Mouse (Mus musculus) stomach, embryonic 16.5 days (tissue): Measurements from ENCODE around the gene Pole3. TPM values are rescaled to one million over a fixed set of nuclear protein-coding genes. Genes with fewer than 3 reads are reported as not detected.

Experiments used
- ATAC-seq: fragments of 200-750 bp; cut with Nextera tagmentation; 2 replicates; pipeline ENCODE4 v1.8.0; 2017; ENCODE audit warnings: moderate number of reproducible peaks, moderate TSS enrichment; ENCODE audit not compliant: insufficient read depth, low FRiP score
- H3K27ac ChIP-seq: fragments of 300-500 bp; sonication (generic); 2 replicates; pipeline ENCODE4 v1.5.1; 2014; ENCODE audit warnings: low read length
- H3K27me3 ChIP-seq: fragments of 300-500 bp; sonication (generic); 2 replicates; pipeline ENCODE4 v1.6.1; 2014; ENCODE audit warnings: low read length, control low read depth, mixed read lengths; ENCODE audit not compliant: control insufficient read depth, insufficient read depth
- H3K36me3 ChIP-seq: fragments of 300-500 bp; sonication (generic); 2 replicates; pipeline ENCODE4 v1.6.1; 2014; ENCODE audit warnings: low read length; ENCODE audit not compliant: control insufficient read depth, insufficient read depth
- H3K4me1 ChIP-seq: fragments of 300-500 bp; sonication (generic); 2 replicates; pipeline ENCODE4 v1.6.1; 2014; ENCODE audit warnings: low read length, control low read depth, mixed read lengths; ENCODE audit not compliant: control insufficient read depth, insufficient read depth
- H3K4me2 ChIP-seq: fragments of 300-500 bp; sonication (generic); 2 replicates; pipeline ENCODE4 v1.6.1; 2014; ENCODE audit warnings: low read depth, low read length, mixed read lengths
- H3K4me3 ChIP-seq: fragments of 300-500 bp; sonication (generic); replicated peaks from 2 replicates; pipeline ENCODE4 v1.5.1; 2014; ENCODE audit warnings: mild to moderate bottlenecking, low read length
- H3K9ac ChIP-seq: fragments of 300-500 bp; sonication (generic); 2 replicates; pipeline ENCODE4 v1.6.1; 2014; ENCODE audit warnings: low read length
- H3K9me3 ChIP-seq: fragments of 300-500 bp; sonication (generic); replicated peaks from 2 replicates; pipeline ENCODE4 v1.6.1; 2016; ENCODE audit warnings: low read length, control low read depth; ENCODE audit not compliant: control insufficient read depth
- WGBS: fragments of 180-500 bp; shearing (Covaris S2); extraction: QIAGEN DNeasy Blood & Tissue Kit; methylation state at CpG from one replicate; pipeline ENCODE4 v1.1.7; 2014; 5-methylcytosine and 5-hydroxymethylcytosine counted together
- polyA plus RNA-seq: library from polyadenylated mRNA; unstranded; fragments of >200 nt; fragmentation: Nextera tagmentation; extraction: Ambion mirVana; gene quantifications from 2 replicates; pipeline ENCODE4 v1.2.1, GENCODE M21; 2015

The Pole3 gene
- polyA plus RNA-seq, 1 experiment from 2014 or later, result 76.0 TPM

- ATAC-seq, result no peak
- Histone ChIP-seq H3K4me2 (no peak within 1 kb of the TSS), H3K9ac (no peak within 1 kb of the TSS), H3K27ac (no peak within 1 kb of the TSS), H3K4me3 (no peak within 1 kb of the TSS), H3K36me3 (no peaks in the 10 kb centered on the region), H3K4me1 (no peaks in the 10 kb centered on the region), H3K9me3 (no peaks in the 10 kb centered on the region), H3K27me3 (no peaks in the 10 kb centered on the region)
- 49% methylated on average over 6 of the region's 6 CpGs for WGBS
Measured at GRCm38 (mm10) chr4:62559797-62560329, 35.0 kb upstream of the Pole3 start, which contains the start of gene Rgs3. TSS of gene Rgs3 (plus strand) at chr4:62559847.

DNA sequence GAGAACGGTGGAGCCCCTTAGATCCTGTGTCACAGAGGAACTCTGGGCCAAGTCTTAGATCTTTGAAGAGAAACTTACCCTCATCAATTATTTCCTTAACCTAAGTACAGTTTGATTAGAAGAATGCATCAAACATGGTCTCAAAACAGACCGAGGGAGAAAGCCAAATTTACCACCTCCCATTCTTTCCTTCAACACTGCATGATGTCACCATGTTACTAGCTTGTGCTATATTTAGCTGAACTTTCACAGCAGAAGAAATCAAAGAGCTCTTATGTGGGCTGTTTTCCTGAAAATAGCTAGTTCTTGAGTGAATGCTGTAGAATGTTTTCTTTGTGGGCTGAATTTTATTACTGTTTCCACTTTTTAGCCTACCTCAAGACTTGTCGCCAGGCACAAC lies 32.6 kb upstream of the Pole3 start:
- no peak for ATAC-seq
- H3K27me3 ChIP-seq, result no peaks in the 10 kb centered on the region
- WGBS, result 49% methylated on average over 3 of the region's 3 CpGs
- H3K4me1 ChIP-seq, result no peaks in the 10 kb centered on the region
- H3K27ac ChIP-seq, result no peak overlapping the region
- H3K36me3 ChIP-seq, result no peaks in the 10 kb centered on the region
- no peak overlapping the region for H3K4me3 ChIP-seq
- H3K9ac ChIP-seq, result no peak overlapping the region
- no peak overlapping the region for H3K4me2 ChIP-seq
- no peaks in the 10 kb centered on the region for H3K9me3 ChIP-seq

- H3K36me3 ChIP-seq, result no peaks in the 10 kb centered on the region
- WGBS, result 71% methylated on average over 7 of the region's 7 CpGs
- H3K9me3 ChIP-seq, result no peaks in the 10 kb centered on the region
- H3K27me3 ChIP-seq, result no peaks in the 10 kb centered on the region
- H3K9ac ChIP-seq, result no peak overlapping the region
- no peaks in the 10 kb centered on the region for H3K4me1 ChIP-seq
- no peak overlapping the region for H3K4me2 ChIP-seq
- no peak overlapping the region for H3K27ac ChIP-seq
- ATAC-seq, result no peak
- no peak overlapping the region for H3K4me3 ChIP-seq
Measured at GRCm38 (mm10) chr4:62551966-62552365, 27.1 kb upstream of the Pole3 start.

DNA sequence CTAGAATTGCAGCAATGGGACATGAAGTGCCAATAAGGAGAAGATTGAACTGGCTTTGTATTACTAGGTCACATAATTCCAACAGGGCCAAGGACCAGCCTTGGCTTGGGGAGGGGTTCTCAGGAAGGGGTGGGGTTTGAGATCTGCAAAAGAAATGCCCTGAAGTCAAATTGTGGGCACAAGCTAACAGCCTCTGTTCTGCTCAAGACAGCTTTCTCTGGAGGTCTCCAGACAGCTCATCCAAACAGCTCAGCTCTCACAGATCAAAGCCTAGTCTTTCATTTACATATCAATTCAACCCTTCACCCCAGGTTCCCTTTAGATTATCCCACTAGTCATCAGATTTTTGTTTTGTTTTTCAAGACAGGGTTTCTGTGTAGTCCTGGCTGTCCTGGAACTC lies 19.9 kb upstream of the Pole3 start:
- Histone ChIP-seq H3K4me2 (no peak overlapping the region), H3K27me3 (no peaks in the 10 kb centered on the region), H3K27ac (no peak overlapping the region), H3K9me3 (no peaks in the 10 kb centered on the region; the same call in 1 of the 2 replicates), H3K36me3 (no peaks in the 10 kb centered on the region; the same call in 1 of the 2 replicates), H3K4me1 (no peaks in the 10 kb centered on the region), H3K4me3 (no peak overlapping the region), H3K9ac (no peak overlapping the region)
- no peak for ATAC-seq

- H3K4me3 ChIP-seq, result no peak overlapping the region
- no peak overlapping the region for H3K9ac ChIP-seq
- no peak overlapping the region for H3K27ac ChIP-seq
- no peaks in the 10 kb centered on the region for H3K27me3 ChIP-seq
- H3K4me1 ChIP-seq, result no peaks in the 10 kb centered on the region
- 84% methylated on average over 6 of the region's 6 CpGs for WGBS
- ATAC-seq, result no peak
- no peaks in the 10 kb centered on the region; the same call in 1 of the 2 replicates for H3K9me3 ChIP-seq
- no peaks in the 10 kb centered on the region; the same call in 1 of the 2 replicates for H3K36me3 ChIP-seq
- no peak overlapping the region for H3K4me2 ChIP-seq
Measured at GRCm38 (mm10) chr4:62543782-62544181, 18.9 kb upstream of the Pole3 start.

GRCm38 (mm10) chr4:62541802-62542201 lies 16.9 kb upstream of the Pole3 start:
- Histone ChIP-seq H3K36me3 (no peaks in the 10 kb centered on the region; the same call in 1 of the 2 replicates), H3K4me1 (no peaks in the 10 kb centered on the region), H3K27ac (no peak overlapping the region), H3K4me3 (no peak overlapping the region), H3K4me2 (no peak overlapping the region), H3K27me3 (no peaks in the 10 kb centered on the region), H3K9me3 (no peaks in the 10 kb centered on the region; the same call in 1 of the 2 replicates), H3K9ac (no peak overlapping the region)
- no peak for ATAC-seq
- 79% methylated on average over 3 of the region's 3 CpGs for WGBS

DNA sequence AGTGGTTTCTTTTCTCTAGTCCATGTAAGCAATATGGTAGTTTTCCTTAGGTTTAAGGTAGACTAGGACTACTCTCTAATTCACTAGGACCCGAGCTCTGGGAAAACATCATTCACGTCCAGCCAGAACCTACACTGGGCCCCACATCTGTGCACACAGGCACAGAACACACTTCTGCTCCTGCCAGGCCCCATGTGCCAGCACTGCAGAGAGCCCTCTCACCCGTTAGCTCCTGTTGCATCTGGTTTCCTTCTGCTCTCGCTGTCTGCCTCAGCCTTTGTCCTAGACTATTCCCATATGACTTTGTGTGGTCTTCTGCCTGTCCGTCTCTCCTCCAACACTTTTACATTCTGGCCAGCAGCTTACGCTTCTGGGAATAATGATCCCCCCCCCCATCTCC lies 8.9 kb upstream of the Pole3 start:
- ATAC-seq, result no peak
- Histone ChIP-seq H3K9me3 (no peaks in the 10 kb centered on the region), H3K27me3 (no peaks in the 10 kb centered on the region), H3K4me2 (no peak overlapping the region), H3K4me1 (peaks cover 4% of the 10 kb centered on the region; the same call in 1 of the 2 replicates), H3K36me3 (no peaks in the 10 kb centered on the region), H3K27ac (no peak overlapping the region), H3K9ac (no peak overlapping the region), H3K4me3 (no peak overlapping the region)
- 66% methylated on average over 6 of the region's 6 CpGs for WGBS

- 79% methylated on average over 4 of the region's 4 CpGs for WGBS
Measured at GRCm38 (mm10) chr4:62527655-62528054, 2.8 kb upstream of the Pole3 start.

DNA sequence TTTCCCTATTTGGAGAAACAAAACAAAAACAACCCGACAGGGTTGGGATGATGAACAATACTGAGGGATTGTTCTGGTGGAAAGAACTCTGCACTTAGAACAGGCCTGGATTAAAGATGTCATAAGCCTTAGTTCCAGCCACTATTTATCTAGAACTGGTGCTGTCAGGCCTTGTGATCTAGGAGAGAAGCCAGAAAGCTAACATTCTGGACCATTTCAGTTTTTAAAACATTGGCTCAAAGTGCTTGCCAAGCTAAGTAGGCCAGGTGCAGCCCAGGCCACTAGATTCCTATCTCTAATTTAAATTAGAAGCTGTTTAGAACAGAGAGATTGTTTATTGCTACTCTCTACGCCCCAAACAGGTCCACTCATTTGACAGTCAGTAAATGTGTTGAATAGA lies 1.4 kb upstream of the Pole3 start:
- peaks cover 11% of the 10 kb centered on the region for H3K4me1 ChIP-seq
- WGBS, result 65% methylated on average over 2 of the region's 2 CpGs
- no peak for ATAC-seq

More at GRCm38 (mm10) chr4:62527655-62528054, 2.8 kb upstream of the Pole3 start:
- no peak for ATAC-seq
- Histone ChIP-seq H3K36me3 (no peaks in the 10 kb centered on the region), H3K4me1 (peaks cover 11% of the 10 kb centered on the region), H3K4me3 (no peak overlapping the region), H3K9me3 (no peaks in the 10 kb centered on the region), H3K27ac (no peak overlapping the region), H3K4me2 (no peak overlapping the region), H3K9ac (no peak overlapping the region), H3K27me3 (no peaks in the 10 kb centered on the region)

More for the DNA sequence above, 1.4 kb upstream of the Pole3 start:
- Histone ChIP-seq H3K9ac (no peak overlapping the region), H3K9me3 (no peaks in the 10 kb centered on the region), H3K36me3 (no peaks in the 10 kb centered on the region), H3K4me2 (no peak overlapping the region), H3K4me3 (no peak overlapping the region), H3K27me3 (no peaks in the 10 kb centered on the region), H3K27ac (no peak overlapping the region)
